16 mouse cellular contexts compared by ENCODE assay signal in genomic region chr13:39523856-39524301, GRCm38 (mm10).
DNase-seq lines count a peak whose midpoint lies in the region; ATAC-seq and TF ChIP-seq lines count a peak whose summit lies in the region.
"Had no signal": no experiment of that assay in that cellular context is flagged by ENCODE, and none has a peak within 500 bp of the region (broad histone marks: within the 10 kb centered on the region; RNA-seq: fewer than 3 reads in every experiment).

No protein-coding gene starts in this region.

- peak overlapping the region; percentile 36 for H3K4me2 ChIP-seq in forebrain, postnatal 0 days (ENCODE audit: low read depth)
- H3K4me2 ChIP-seq in midbrain, embryonic 14.5 days (ENCODE audit: low read length) = peak overlapping the region; percentile 24
- H3K4me2 ChIP-seq in liver, embryonic 11.5 days = no peak overlapping the region
- H3K4me2 ChIP-seq: heart, embryonic 12.5 days; liver, embryonic 12.5 days had no signal

- peak; percentile 91 for ATAC-seq in forebrain, postnatal 0 days
- peak; percentile 83 for ATAC-seq in midbrain, embryonic 14.5 days (ENCODE audit: low FRiP score, low TSS enrichment)
- ATAC-seq in liver, embryonic 11.5 days (replicated peaks; ENCODE audit: low FRiP score) = no peak
- no peak for ATAC-seq in frontal cortex, adult (ENCODE audit: low TSS enrichment)
- ATAC-seq: inflammation-experienced regulatory T-cells, adult 6 months; liver, embryonic 12.5 days had no signal

- intact Hi-C loops in left cerebral cortex, postnatal 4 days (cut with DNase I) = no loop called here
- intact Hi-C loops in left cerebral cortex, adult 2 months (cut with DNase I) = no loop called here

- H3K9ac ChIP-seq in forebrain, postnatal 0 days = no peak overlapping the region
- no peak overlapping the region; the same call in 1 of the 2 replicates for H3K9ac ChIP-seq in midbrain, embryonic 14.5 days (replicated peaks; ENCODE audit: low read length)
- no peak overlapping the region for H3K9ac ChIP-seq in liver, embryonic 11.5 days (ENCODE audit: low read depth, low read length)
- H3K9ac ChIP-seq: heart, embryonic 12.5 days; liver, embryonic 12.5 days had no signal

- TF ChIP-seq CTCF in left cerebral cortex, adult 2 months (IDR thresholded peaks at IDR 0.05) = no peak
- no peak for TF ChIP-seq CTCF in forebrain, postnatal 0 days (IDR thresholded peaks at IDR 0.05; ENCODE audit: low read depth)

- H3K27me3 ChIP-seq in forebrain, postnatal 0 days (ENCODE audit: insufficient read depth, low read length) = no peaks in the 10 kb centered on the region
- H3K27me3 ChIP-seq in midbrain, embryonic 14.5 days (ENCODE audit: control insufficient read depth, insufficient read depth, low read length) = peaks cover 61% of the 10 kb centered on the region
- no peaks in the 10 kb centered on the region for H3K27me3 ChIP-seq in liver, embryonic 11.5 days (replicated peaks; ENCODE audit: control insufficient read depth, insufficient read depth, low read length)
- H3K27me3 ChIP-seq: heart, embryonic 12.5 days; liver, embryonic 12.5 days had no signal

- DNase-seq in left cerebral cortex, postnatal 4 days = peak; percentile 40
- no peak for DNase-seq in left cerebral cortex, adult 2 months (ENCODE audit: extremely low spot score in 1 of 2, low spot score in 2 of 2)
- peak; percentile 44 for DNase-seq in forebrain, postnatal 0 days
- DNase-seq in midbrain, embryonic 14.5 days = peak; percentile 77
- no peak for DNase-seq in adrenal gland, adult 18-20 months (ENCODE audit: low spot score in 2 of 2)
- DNase-seq in liver, embryonic 11.5 days (ENCODE audit: low spot score) = no peak
- DNase-seq in right cerebral cortex, adult 18-20 months = no peak
- DNase-seq: adrenal gland, postnatal 36 days; cerebellum, adult 18-20 months; layer of hippocampus, postnatal 36 days; thymus, adult 18-20 months had no signal

- no peaks in the 10 kb centered on the region for H3K4me1 ChIP-seq in forebrain, postnatal 0 days (ENCODE audit: insufficient read depth)
- H3K4me1 ChIP-seq in midbrain, embryonic 14.5 days (ENCODE audit: control insufficient read depth, insufficient read depth, low read length) = peaks cover 6% of the 10 kb centered on the region
- no peaks in the 10 kb centered on the region for H3K4me1 ChIP-seq in liver, embryonic 11.5 days (replicated peaks; ENCODE audit: control insufficient read depth, insufficient read depth, low read length)
- H3K4me1 ChIP-seq: heart, embryonic 12.5 days; liver, embryonic 12.5 days had no signal

- H3K27ac ChIP-seq in left cerebral cortex, adult 2 months = no peak overlapping the region
- H3K27ac ChIP-seq in forebrain, postnatal 0 days (ENCODE audit: low read depth, low read length) = no peak overlapping the region
- no peak overlapping the region for H3K27ac ChIP-seq in midbrain, embryonic 14.5 days (replicated peaks; ENCODE audit: low read depth, low read length)
- no peak overlapping the region for H3K27ac ChIP-seq in liver, embryonic 11.5 days (ENCODE audit: low read depth, low read length)
- H3K27ac ChIP-seq: liver, embryonic 12.5 days; macrophage had no signal

- H3K4me3 ChIP-seq in left cerebral cortex, adult 2 months = no peak overlapping the region
- peak overlapping the region; percentile 16; the same call in 1 of the 2 replicates for H3K4me3 ChIP-seq in forebrain, postnatal 0 days (ENCODE audit: low read depth, low read length)
- H3K4me3 ChIP-seq in midbrain, embryonic 14.5 days (replicated peaks; ENCODE audit: low read depth, low read length) = no peak overlapping the region
- no peak overlapping the region for H3K4me3 ChIP-seq in liver, embryonic 11.5 days (ENCODE audit: low read depth, low read length)
- H3K4me3 ChIP-seq: heart, embryonic 12.5 days; liver, embryonic 12.5 days had no signal

- 7% methylated on average over 9 of the region's 9 CpGs for WGBS in forebrain, postnatal 0 days
- 4% methylated on average over 9 of the region's 9 CpGs for WGBS in midbrain, embryonic 14.5 days
- WGBS in liver, embryonic 11.5 days = 84% methylated on average over 9 of the region's 9 CpGs

- H3K9me3 ChIP-seq in forebrain, postnatal 0 days (ENCODE audit: low read length) = 0 out of 2 replicates have a peak, but pooled peaks cover 2% of the 10 kb centered on the region
- H3K9me3 ChIP-seq in midbrain, embryonic 14.5 days (ENCODE audit: control insufficient read depth, low read length) = no peaks in the 10 kb centered on the region; the same call in 1 of the 2 replicates
- no peaks in the 10 kb centered on the region for H3K9me3 ChIP-seq in liver, embryonic 11.5 days (ENCODE audit: control insufficient read depth, low read length)
- H3K9me3 ChIP-seq: liver, embryonic 12.5 days had no signal

- no peaks in the 10 kb centered on the region for H3K36me3 ChIP-seq in forebrain, postnatal 0 days (ENCODE audit: insufficient read depth)
- no peaks in the 10 kb centered on the region for H3K36me3 ChIP-seq in midbrain, embryonic 14.5 days (ENCODE audit: control insufficient read depth, insufficient read depth, low read length)
- no peaks in the 10 kb centered on the region for H3K36me3 ChIP-seq in liver, embryonic 11.5 days (ENCODE audit: control insufficient read depth, insufficient read depth, low read length)
- H3K36me3 ChIP-seq: heart, embryonic 12.5 days; liver, embryonic 12.5 days had no signal

Comparison
In these comparisons a context has a peak if more than half of its experiments do, and no peak if none do; other contexts are left out.
1. DNase-seq: peak in left cerebral cortex, postnatal 4 days (single experiment), forebrain, postnatal 0 days (single experiment) and midbrain, embryonic 14.5 days (single experiment); none in left cerebral cortex, adult 2 months (0 of 2), adrenal gland, adult 18-20 months (0 of 2), liver, embryonic 11.5 days (single experiment) and right cerebral cortex, adult 18-20 months (single experiment).
2. ATAC-seq: peak in forebrain, postnatal 0 days (single experiment) and midbrain, embryonic 14.5 days (single experiment); none in liver, embryonic 11.5 days (single experiment) and frontal cortex, adult (single experiment).